Mouse (Mus musculus) MEL (cell line): ENCODE measurements at regions not wholly inside any gene's neighbourhood (a gene's known extent, or its start where the extent isn't known, plus 50 kb on each side); places are given as distances from the start of the nearest gene placed in this dataset.

Experiments used
- CTCF ChIP-seq, 3 experiments: IDR thresholded peaks in 2 of 3; conservative IDR thresholded peaks in 1 of 3; 2 replicates each; pipeline ENCODE4 v1.5.1; 2011 to 2012; ENCODE audit warnings: low read length in 3 of 3, low read depth in 2 of 3, mild to moderate bottlenecking in 2 of 3, improper control_type of control experiment in 1 of 3, inconsistent platforms in 1 of 3, mixed read lengths in 1 of 3, moderate library complexity in 1 of 3; ENCODE audit not compliant: control insufficient read depth in 1 of 3, insufficient read depth in 1 of 3, poor library complexity in 1 of 3, severe bottlenecking in 1 of 3
- HCFC1 ChIP-seq: IDR thresholded peaks from 2 replicates; pipeline ENCODE4 v1.6.1; 2012; ENCODE audit warnings: low read depth, mild to moderate bottlenecking, inconsistent platforms, low read length, improper control_type of control experiment, moderate library complexity
- MXI1 ChIP-seq: IDR thresholded peaks from 2 replicates; pipeline ENCODE4 v1.6.1; 2011; ENCODE audit warnings: mild to moderate bottlenecking, low read depth, low read length, improper control_type of control experiment
- UBTF ChIP-seq: IDR thresholded peaks from 2 replicates; pipeline ENCODE4 v1.6.1; 2012; ENCODE audit warnings: low read depth, mild to moderate bottlenecking, inconsistent platforms, low read length, improper control_type of control experiment, moderate library complexity, borderline replicate concordance; ENCODE audit not compliant: insufficient read depth
- ZC3H11A ChIP-seq: IDR thresholded peaks from 2 replicates; pipeline ENCODE4 v1.6.1; 2012; ENCODE audit warnings: low read depth, mild to moderate bottlenecking, inconsistent platforms, low read length, improper control_type of control experiment
- ZNF384 ChIP-seq: IDR thresholded peaks from 2 replicates; pipeline ENCODE4 v1.6.1; 2012; ENCODE audit warnings: low read depth, mild to moderate bottlenecking, inconsistent platforms, low read length, improper control_type of control experiment

DNA sequence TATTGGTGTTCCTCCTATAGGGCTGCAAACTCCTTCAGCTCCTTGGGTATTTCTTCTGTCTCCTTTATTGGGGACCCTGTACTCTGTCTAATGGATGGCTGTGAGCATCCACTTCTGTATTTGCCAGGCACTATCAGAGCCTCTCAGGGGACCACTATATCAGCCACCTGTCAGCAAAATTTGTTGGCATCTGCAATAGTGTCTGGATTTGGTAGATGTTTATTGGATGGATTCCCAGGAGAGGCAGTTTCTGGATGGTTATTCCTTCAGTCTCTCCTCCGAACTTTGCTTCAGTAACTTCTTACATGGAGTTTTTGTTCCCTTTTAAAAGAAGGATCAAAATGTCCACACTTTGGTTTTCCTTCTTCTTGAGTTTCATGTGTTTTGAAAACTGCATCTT, 1729.7 kb upstream of the Nudt12 start:
- TF ChIP-seq ZC3H11A, result no peak
- no peak for TF ChIP-seq ZNF384
- TF ChIP-seq HCFC1, result no peak
- no peak for TF ChIP-seq CTCF (IDR thresholded peaks at IDR 0.05 in 2 of 3, conservative IDR thresholded peaks at IDR 0.05 in 1 of 3; ENCODE audit: control insufficient read depth in 1 of 3, insufficient read depth in 1 of 3, low read depth in 2 of 3, low read length in 3 of 3, poor library complexity in 1 of 3, severe bottlenecking in 1 of 3)
- TF ChIP-seq UBTF, result no peak
- no peak for TF ChIP-seq MXI1
